Mouse (Mus musculus): ENCODE results near the gene Hhatl.

Hhatl gene

DNA sequence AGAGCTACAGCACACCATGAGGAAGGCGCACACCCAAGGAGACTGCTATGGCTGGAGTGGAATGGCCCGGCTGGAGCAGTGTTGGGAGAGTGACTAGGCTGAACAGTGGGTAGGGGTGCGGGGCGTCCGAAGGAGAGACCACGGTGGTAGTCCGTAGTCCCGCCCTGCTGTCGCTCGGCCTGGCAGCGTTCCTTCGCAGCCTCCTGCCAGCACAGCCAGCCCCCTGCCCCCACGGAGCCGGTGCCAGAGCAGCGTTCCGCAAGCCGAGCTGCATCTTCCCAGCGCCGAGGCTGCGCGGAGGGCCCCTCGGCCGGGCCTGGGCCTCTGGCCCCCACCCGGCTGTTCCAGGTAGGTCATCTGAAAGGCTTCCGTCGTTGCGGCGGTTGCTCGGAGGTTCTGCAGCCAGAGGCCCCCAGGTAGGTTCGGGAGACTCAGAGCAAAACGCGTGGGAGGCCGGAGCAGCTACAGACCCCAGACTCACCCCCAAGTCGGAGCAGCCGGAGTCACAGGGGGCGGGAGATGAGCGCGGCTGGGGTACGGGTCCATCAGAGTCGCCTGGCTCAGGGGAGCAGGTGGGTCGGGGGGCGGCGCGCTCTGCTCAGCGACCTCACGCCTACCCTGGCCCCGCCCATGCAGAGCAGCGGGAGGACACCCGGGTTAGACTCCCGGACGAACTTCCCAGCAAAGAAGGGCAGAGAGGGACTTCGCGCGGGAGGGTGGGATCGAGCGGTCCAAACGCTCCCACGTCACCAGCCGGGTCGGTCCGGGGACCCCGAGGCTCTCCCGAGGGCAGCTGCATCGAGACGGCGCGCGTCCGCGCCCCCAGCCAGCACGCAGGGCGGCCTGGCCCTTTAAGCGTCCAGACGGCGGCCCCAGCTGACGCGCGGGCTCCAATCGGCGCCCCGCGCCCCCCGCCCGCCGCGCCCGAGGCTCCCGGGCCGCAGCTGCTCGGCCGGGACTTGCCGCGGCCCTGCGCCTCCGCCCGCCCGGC lies 32.9 kb downstream of the Hhatl start, which contains the start of gene Zfp651:
Zfp651 (plus strand) TSS at position 240 of the 991 bp plus-strand sequence.
- no peak for DNase-seq (ENCODE audit: low read depth, low spot score)

- DNase-seq (ENCODE audit: low read depth, low spot score): no peak
These were observed 34.2 kb downstream of the Hhatl start for GRCm38 (mm10) chr9:121757835-121758814.

DNA sequence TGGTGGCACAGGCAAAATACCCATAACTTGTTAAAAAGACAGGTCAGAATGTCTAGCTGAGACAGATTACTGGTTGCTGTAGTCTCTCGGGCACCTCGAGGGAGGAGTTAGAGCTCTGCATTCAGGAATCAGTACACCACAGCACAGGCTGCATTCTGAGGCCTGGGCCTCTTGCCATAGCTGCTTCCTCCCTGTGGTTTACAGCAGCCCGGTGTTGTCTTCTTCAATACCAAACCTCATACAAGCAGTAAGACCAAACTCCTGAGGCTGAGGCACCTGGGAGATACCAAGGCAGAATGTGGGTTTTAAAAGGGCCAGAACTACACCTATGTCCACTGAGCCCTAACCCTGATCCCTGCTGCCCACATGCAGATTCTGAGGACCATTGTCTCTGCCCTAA lies 34.9 kb downstream of the Hhatl start:
- DNase-seq (ENCODE audit: low read depth, low spot score): no peak

GRCm38 (mm10) chr9:121756785-121757184 lies 35.5 kb downstream of the Hhatl start:
- no peak for DNase-seq (ENCODE audit: low read depth, low spot score)

GRCm38 (mm10) chr9:121754624-121755023 lies 37.7 kb downstream of the Hhatl start:
- DNase-seq (ENCODE audit: low read depth, low spot score): no peak

DNA sequence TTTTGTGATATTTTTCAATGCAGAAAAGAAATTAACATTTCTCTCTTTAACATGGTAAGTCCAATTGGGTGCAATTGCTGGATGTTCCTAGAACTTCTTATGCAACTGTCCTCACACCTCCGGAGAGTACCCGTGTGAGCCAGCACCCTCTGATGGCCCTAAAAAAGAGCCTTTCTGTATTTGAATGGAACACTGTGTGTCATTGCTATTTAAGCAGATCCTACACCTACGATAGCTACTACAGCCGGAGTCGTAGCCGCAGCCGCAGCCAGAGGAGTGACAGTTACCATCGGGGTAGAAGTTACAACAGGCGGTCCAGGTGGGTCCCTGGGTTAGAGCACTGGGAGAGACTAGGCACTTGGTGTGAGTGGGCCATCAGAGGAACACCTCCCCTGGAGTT lies 39.5 kb downstream of the Hhatl start:
- peak; percentile 56 for DNase-seq (ENCODE audit: low read depth, low spot score)

DNA sequence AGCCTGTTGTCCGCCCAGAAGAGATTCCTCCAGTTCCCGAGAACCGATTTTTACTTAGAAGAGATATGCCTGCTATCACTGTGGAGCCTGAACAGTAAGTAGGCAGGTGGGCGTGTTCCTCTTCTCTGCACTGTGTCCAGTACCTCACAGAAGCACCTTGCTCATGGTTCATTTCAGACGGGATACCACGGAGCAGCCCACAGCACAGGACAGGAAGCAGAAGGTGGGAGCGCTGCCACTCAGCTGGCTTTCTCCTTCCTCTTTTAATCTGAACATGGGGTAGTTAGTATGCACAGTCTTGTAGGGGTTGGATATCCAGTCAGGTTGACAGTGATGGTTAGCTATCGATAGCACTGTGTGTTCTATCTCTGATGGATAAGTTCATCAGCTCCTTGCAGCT lies 48.3 kb downstream of the Hhatl start:
- no peak for DNase-seq (ENCODE audit: low read depth, low spot score)

DNA sequence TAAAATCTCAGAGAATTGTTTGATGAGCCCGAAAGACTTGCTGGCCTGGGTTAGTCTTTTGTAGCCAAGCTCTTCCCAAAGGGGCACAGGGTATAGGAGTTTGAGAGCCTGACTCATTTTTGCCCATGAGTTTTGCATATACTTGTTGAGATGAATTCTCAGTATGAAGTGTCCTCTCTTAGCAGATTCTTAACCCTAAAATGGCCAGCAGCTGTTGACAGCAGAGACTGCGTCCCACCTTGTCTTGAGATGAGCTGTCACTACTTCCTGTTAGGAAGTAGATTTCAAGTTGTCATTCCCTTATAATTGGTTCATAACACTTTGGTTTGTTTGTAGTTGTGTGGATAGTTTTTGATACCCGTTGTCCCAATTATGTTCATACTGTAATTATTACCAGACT lies 51.1 kb downstream of the Hhatl start:
- DNase-seq (ENCODE audit: low read depth, low spot score): no peak

- no peak for DNase-seq (ENCODE audit: low read depth, low spot score)
These were observed 51.8 kb downstream of the Hhatl start for GRCm38 (mm10) chr9:121740490-121740889.
